11 mouse cellular contexts compared by ENCODE assay signal in genomic region chr13:38164932-38165331, GRCm38 (mm10). TPM values are rescaled to one million over a fixed set of nuclear protein-coding genes. Genes with fewer than 3 reads are reported as not detected.
DNase-seq lines count a peak whose midpoint lies in the region; ATAC-seq and TF ChIP-seq lines count a peak whose summit lies in the region.
"Had no signal": no experiment of that assay in that cellular context is flagged by ENCODE, and none has a peak within 500 bp of the region (broad histone marks: within the 10 kb centered on the region; RNA-seq: fewer than 3 reads in every experiment).

No protein-coding gene starts in this region.

- H3K27me3 ChIP-seq in cerebellum, adult 2 months (ENCODE audit: control insufficient read depth, insufficient read depth, low read length): no peaks in the 10 kb centered on the region
- no peaks in the 10 kb centered on the region for H3K27me3 ChIP-seq in heart, embryonic 13.5 days (replicated peaks)

- H3K4me2 ChIP-seq in heart, embryonic 13.5 days: no peak overlapping the region

- TF ChIP-seq CTCF in cerebellum, adult 2 months (IDR thresholded peaks at IDR 0.05; ENCODE audit: borderline replicate concordance, insufficient read depth, low read depth, low read length): no peak

- H3K4me3 ChIP-seq in cerebellum, adult 2 months (replicated peaks; ENCODE audit: insufficient read depth, low read depth, low read length): no peak overlapping the region
- no peak overlapping the region for H3K4me3 ChIP-seq in heart, embryonic 13.5 days
- H3K4me3 ChIP-seq: midbrain, embryonic 10.5 days had no signal

- 16% methylated on average over 11 of the region's 11 CpGs for WGBS in cerebellum, adult 2 months
- WGBS in heart, embryonic 13.5 days: 68% methylated on average over 10 of the region's 11 CpGs

- no peak for TF ChIP-seq POLR2A in cerebellum, adult 2 months (IDR thresholded peaks at IDR 0.05; ENCODE audit: borderline replicate concordance, insufficient read depth, low read length)

- no peaks in the 10 kb centered on the region; the same call in 1 of the 2 replicates for H3K4me1 ChIP-seq in cerebellum, adult 2 months (ENCODE audit: control insufficient read depth, insufficient read depth, low read length)
- peaks cover 60% of the 10 kb centered on the region for H3K4me1 ChIP-seq in heart, embryonic 13.5 days
- H3K4me1 ChIP-seq: midbrain, embryonic 10.5 days had no signal

- no peak for DNase-seq in cerebellum, adult 8-10 months
- peak; percentile 48 for DNase-seq in adipocyte (ENCODE audit: low spot score)
- peak; percentile 45 to 56 for DNase-seq in cerebellum, adult 2 months
- DNase-seq in lung, postnatal 36 days: no peak
- DNase-seq in kidney, adult 11 months: no peak
- DNase-seq in layer of hippocampus, postnatal 25 days (ENCODE audit: extremely low spot score in 1 of 2, low spot score in 1 of 2): no peak
- DNase-seq: kidney, postnatal 10 days; layer of hippocampus, postnatal 36 days had no signal

- no peaks in the 10 kb centered on the region for H3K9me3 ChIP-seq in heart, embryonic 13.5 days
- H3K9me3 ChIP-seq: midbrain, embryonic 10.5 days had no signal

- H3K36me3 ChIP-seq in heart, embryonic 13.5 days: peaks cover 55% of the 10 kb centered on the region
- H3K36me3 ChIP-seq: midbrain, embryonic 10.5 days had no signal

- H3K27ac ChIP-seq in cerebellum, adult 2 months (ENCODE audit: insufficient read depth, low read length): no peak overlapping the region
- H3K27ac ChIP-seq in heart, embryonic 13.5 days (replicated peaks): peak overlapping the region; percentile 30
- H3K27ac ChIP-seq: midbrain, embryonic 10.5 days had no signal

- ATAC-seq in cerebellum, adult (ENCODE audit: insufficient number of reproducible peaks, low FRiP score, low TSS enrichment): peak; percentile 63; the same call in 1 of the 2 replicates
- ATAC-seq in heart, embryonic 13.5 days (ENCODE audit: extremely low read depth, insufficient number of reproducible peaks, low FRiP score, low TSS enrichment): no peak

- H3K9ac ChIP-seq in heart, embryonic 13.5 days: no peak overlapping the region

RNA-seq across cellular contexts. Expression of gene Dsp, which starts 13.8 kb away (rescaled TPM):
- 0.10 and 0.19 TPM in 2 replicates for polyA plus RNA-seq in cerebellum, adult 2 months (2012; rRNA removed)
- 29.9 and 31.9 TPM in 2 replicates for polyA plus RNA-seq in heart, embryonic 13.5 days (2015; fragmentation: Nextera tagmentation; extraction: Ambion mirVana)
- total RNA-seq in layer of hippocampus, postnatal 25 days (2021): 10 to 100 TPM; 11.5 to 14.2 TPM

RNA-seq across cellular contexts. Expression of gene Snrnp48, which starts 39.8 kb away (rescaled TPM):
- polyA plus RNA-seq in cerebellum, adult 2 months (2012; rRNA removed): 35.6 and 37.7 TPM in 2 replicates
- 20.0 and 25.4 TPM in 2 replicates for polyA plus RNA-seq in heart, embryonic 13.5 days (2015; fragmentation: Nextera tagmentation; extraction: Ambion mirVana)
- 10 to 100 TPM; 19.0 to 25.2 TPM for total RNA-seq in layer of hippocampus, postnatal 25 days (2021)

Comparison
In these comparisons a context has a peak if more than half of its experiments do, and no peak if none do; other contexts are left out.
1. DNase-seq: peak in adipocyte (single experiment) and cerebellum, adult 2 months (2 of 2); none in cerebellum, adult 8-10 months (single experiment), lung, postnatal 36 days (single experiment), kidney, adult 11 months (single experiment) and layer of hippocampus, postnatal 25 days (0 of 2).
2. RNA of gene Dsp, which starts 13.8 kb away (polyA plus RNA-seq): 29.9 to 31.9 TPM in heart, embryonic 13.5 days; 0.10 to 0.19 TPM in cerebellum, adult 2 months; every median in the first group is over 10 times any median in the second.